Mouse (Mus musculus) cerebellum, adult 2 months (tissue): ENCODE data around the gene Snx5.

ENCODE experiments used
- CTCF ChIP-seq: fragments of 200-500 bp; IDR thresholded peaks from 2 replicates; pipeline ENCODE4 v1.5.1; 2011; ENCODE audit warnings: low read depth, mild to moderate bottlenecking, control low read depth, low read length, moderate library complexity, borderline replicate concordance; ENCODE audit not compliant: insufficient read depth
- POLR2A ChIP-seq: fragments of 200-500 bp; IDR thresholded peaks from 2 replicates; pipeline ENCODE4 v1.6.1; 2011; ENCODE audit warnings: low read length, control low read depth, borderline replicate concordance; ENCODE audit not compliant: insufficient read depth

GRCm38 (mm10) chr2:144264398-144265119 lies 6.1 kb downstream of the Snx5 start:
- TF ChIP-seq CTCF (no peak), POLR2A (no peak)
